Mouse (Mus musculus) activated CD4-positive, CD25-positive, alpha-beta regulatory T cell, adult 4 months (primary cell): ENCODE data around the gene 1700001K19Rik. TPM values are rescaled to one million over a fixed set of nuclear protein-coding genes. Genes with fewer than 3 reads are reported as not detected.
"Not testable (repeated sequence)": the region's sequence is repeated elsewhere in the genome, so short reads cannot be mapped to it uniquely, and the experiment has no call there.

ENCODE experiments used
- ATAC-seq: one replicate; pipeline ENCODE4 v1.8.0; 2017
- polyA plus RNA-seq, 2 experiments: library from polyadenylated mRNA; unstranded; fragments of 100-300 nt; shearing (Covaris generic); gene quantifications; one replicate each; pipeline ENCODE4 v1.2.1; 2017

1700001K19Rik gene
- polyA plus RNA-seq, 2 experiments from 2014 or later = 0.58 TPM; not detected in 1

- peak; percentile 41 for ATAC-seq
These were observed 13.3 kb upstream of the 1700001K19Rik start for GRCm38 (mm10) chr12:110695676-110696171.

- ATAC-seq = not testable (repeated sequence)
These were observed 11.0 kb upstream of the 1700001K19Rik start for GRCm38 (mm10) chr12:110693378-110693777.

GRCm38 (mm10) chr12:110689919-110690643 is 7.7 kb upstream of the 1700001K19Rik start:
- no peak for ATAC-seq

GRCm38 (mm10) chr12:110688921-110689320 is 6.5 kb upstream of the 1700001K19Rik start:
- not testable (repeated sequence) for ATAC-seq

GRCm38 (mm10) chr12:110687894-110688734 is 5.7 kb upstream of the 1700001K19Rik start:
- ATAC-seq = no peak

GRCm38 (mm10) chr12:110683580-110683979 is 1.2 kb upstream of the 1700001K19Rik start:
- ATAC-seq = no peak

- no peak for ATAC-seq
These were observed 541 bp downstream of the 1700001K19Rik start for GRCm38 (mm10) chr12:110681878-110682277.

GRCm38 (mm10) chr12:110681191-110681590 is 1.2 kb downstream of the 1700001K19Rik start:
- no peak for ATAC-seq

GRCm38 (mm10) chr12:110674243-110674642 is 8.2 kb downstream of the 1700001K19Rik start:
- ATAC-seq = no peak

- no peak for ATAC-seq
These were observed 14.8 kb downstream of the 1700001K19Rik start for GRCm38 (mm10) chr12:110667466-110668077.

GRCm38 (mm10) chr12:110661746-110662145 is 20.7 kb downstream of the 1700001K19Rik start:
- no peak for ATAC-seq

GRCm38 (mm10) chr12:110651464-110651863 is 31.0 kb downstream of the 1700001K19Rik start:
- ATAC-seq = no peak

- ATAC-seq = no peak
These were observed 32.2 kb downstream of the 1700001K19Rik start for GRCm38 (mm10) chr12:110650241-110650641.

GRCm38 (mm10) chr12:110637507-110638114 is 44.8 kb downstream of the 1700001K19Rik start:
- ATAC-seq = no peak

GRCm38 (mm10) chr12:110636293-110636692 is 46.1 kb downstream of the 1700001K19Rik start:
- ATAC-seq = no peak

GRCm38 (mm10) chr12:110630056-110630455 is 52.4 kb downstream of the 1700001K19Rik start:
- no peak for ATAC-seq

Other genes with a start within 250 kb of the 1700001K19Rik start
- 100 to 1,000 TPM; 583 to 590 TPM for gene Ppp2r5c, start 235.5 kb downstream of the 1700001K19Rik start, polyA plus RNA-seq
- gene Dync1h1, start 81.2 kb downstream of the 1700001K19Rik start, polyA plus RNA-seq = 10 to 100 TPM; 26.9 to 37.5 TPM
- gene Hsp90aa1, start 20.1 kb upstream of the 1700001K19Rik start, polyA plus RNA-seq = 100 to 1,000 TPM; 163 to 197 TPM
- 10 to 100 TPM; 24.7 to 31.4 TPM for gene Wdr20, start 55.3 kb upstream of the 1700001K19Rik start, polyA plus RNA-seq
- gene Mok, start 158.3 kb upstream of the 1700001K19Rik start, polyA plus RNA-seq = under 1 TPM; 0.22 to 0.29 TPM
- gene Zfp839, start 167.6 kb upstream of the 1700001K19Rik start, polyA plus RNA-seq = 1 to 10 TPM; 1.2 to 2.2 TPM
- 10 to 100 TPM; 34.1 to 38.1 TPM for gene Cinp, start 206.5 kb upstream of the 1700001K19Rik start, polyA plus RNA-seq
- 1 to 10 TPM in 1 of 2 experiments, under 1 TPM in 1; 0.61 to 1.2 TPM for gene Tecpr2, start 206.6 kb upstream of the 1700001K19Rik start, polyA plus RNA-seq